Mouse (Mus musculus) heart, adult 11 months (tissue): ENCODE measurements around the gene Teddm2.

Experiments used
- DNase-seq: peaks from one replicate; pipeline ENCODE4 v3.0.0; 2022

Teddm2 gene

GRCm38 (mm10) chr1:153903006-153903405 lies 3.0 kb upstream of the Teddm2 start:
- peak; percentile 88 for DNase-seq

GRCm38 (mm10) chr1:153900860-153901730 lies 1.1 kb upstream of the Teddm2 start:
- DNase-seq: peak; percentile 98

DNA sequence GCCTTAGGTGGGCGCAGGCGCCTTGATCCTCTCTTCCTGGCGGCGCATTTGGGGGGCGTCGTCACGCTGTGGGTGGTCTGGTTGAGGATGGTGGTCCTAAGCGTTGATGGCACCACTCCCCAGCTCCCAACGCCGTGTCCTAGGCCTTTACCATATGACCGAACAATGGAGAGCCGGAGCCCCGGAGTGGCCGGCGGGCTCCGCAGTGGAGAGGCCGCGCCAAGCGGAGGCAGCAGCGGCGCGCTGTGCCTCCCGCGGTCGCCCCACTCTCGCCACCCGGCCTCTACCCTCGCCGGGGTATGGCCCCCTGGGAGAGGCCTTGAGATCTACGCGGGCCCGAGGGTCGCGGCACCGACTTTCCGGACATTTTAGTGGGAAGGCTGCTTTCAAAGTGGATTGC lies 353 bp upstream of the Teddm2 start:
- no peak for DNase-seq

DNA sequence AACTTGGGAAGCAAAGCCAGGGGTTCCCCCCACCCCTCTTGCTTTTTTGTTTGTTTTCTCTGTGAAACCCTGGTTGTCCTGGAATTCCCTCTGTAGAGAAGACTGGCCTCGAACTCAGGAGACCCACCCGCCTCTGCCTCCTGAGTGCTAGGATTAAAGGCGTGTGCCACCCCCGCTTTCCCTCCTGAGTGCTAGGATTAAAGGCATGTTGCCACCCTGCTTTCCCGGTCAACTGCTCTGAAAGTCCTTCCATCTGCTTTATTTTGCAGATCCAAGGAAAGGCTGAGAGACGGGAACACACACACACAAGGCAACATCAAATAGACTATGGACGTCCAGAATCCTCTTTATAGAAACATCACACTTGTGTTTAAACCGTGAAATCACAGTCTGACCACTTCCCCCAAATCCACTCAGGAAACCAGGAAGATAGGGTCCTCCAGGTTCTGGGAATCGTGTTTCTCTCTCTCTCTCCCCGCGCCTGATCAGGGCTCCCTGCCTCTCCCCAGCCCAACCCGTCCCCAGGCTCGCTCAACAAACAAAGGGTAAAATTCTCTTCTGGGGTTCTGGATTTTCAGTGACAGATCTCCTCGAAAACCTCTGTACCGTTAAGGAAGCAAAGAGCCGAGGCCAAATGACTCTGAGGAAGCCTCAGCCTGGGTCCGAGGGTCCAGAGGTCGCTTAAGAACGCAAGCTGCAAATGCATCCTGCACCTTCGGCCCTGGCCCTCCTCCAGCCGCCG lies 868 bp downstream of the Teddm2 start:
- peak; percentile 87 for DNase-seq

DNA sequence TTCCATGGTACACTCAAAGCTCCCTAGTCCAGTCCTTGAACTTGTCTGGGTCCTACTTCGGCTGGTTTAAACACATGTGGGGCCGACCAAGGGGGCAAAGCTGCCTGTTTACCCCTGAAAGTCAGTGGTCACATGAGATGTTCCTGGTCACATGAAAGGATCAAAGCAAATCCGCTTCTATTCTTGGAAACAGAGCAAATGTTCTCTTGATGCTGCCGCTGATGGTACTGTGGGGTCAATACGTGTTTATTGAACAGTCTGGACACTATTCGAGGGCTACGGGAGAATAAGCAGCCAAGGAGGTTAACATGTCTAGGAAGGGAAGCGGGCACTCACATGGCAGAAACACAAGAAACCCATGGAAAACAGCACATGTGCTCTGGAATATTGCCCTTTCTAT lies 2.8 kb downstream of the Teddm2 start:
- peak; percentile 82 for DNase-seq

DNA sequence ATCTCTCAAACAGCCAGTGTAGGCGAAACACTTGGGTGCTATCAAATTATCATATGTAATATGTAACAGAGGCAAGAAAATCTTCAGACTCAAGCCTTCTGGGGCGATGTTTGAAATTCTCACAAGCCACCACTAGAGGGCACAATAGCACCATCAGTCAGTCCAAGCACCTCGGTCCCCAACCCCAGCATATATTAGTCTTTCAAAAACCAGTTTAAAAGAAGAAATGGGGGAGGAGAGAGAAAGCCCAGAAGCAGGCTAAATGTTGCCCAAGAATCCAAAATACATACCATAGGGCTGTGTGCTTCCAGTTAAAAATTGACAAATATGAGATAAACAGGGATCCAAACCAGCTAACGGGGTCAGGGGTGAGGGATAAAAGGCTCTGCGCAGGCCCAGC lies 5.0 kb downstream of the Teddm2 start:
- DNase-seq: peak; percentile 94

- DNase-seq: peak; percentile 92
These were observed 5.7 kb downstream of the Teddm2 start for GRCm38 (mm10) chr1:153894201-153894893.

DNA sequence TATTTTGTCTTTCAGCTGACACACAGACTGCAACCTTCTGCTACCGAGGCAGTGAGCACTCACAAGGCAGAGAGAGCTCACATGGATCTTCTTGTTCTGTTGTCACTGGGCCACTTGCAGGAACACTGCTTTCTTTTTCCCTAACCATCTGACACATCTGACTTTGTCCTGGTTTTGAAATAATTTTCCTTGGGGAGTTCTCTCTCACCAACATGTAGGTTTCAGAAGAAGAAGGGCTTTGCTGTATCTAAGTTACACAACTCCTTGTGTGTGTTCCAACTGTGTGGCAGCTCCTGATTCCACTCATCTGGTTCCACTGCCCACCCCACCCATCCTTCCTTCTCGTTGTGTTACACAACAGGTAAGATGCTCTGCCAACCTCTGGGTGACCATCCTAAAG lies 6.3 kb downstream of the Teddm2 start:
- peak; percentile 91 for DNase-seq

GRCm38 (mm10) chr1:153891442-153891841 lies 8.6 kb downstream of the Teddm2 start, which contains the start of gene Teddm1a:
Teddm1a (plus strand) TSS chr1:153891742.
- DNase-seq: peak; percentile 55

- DNase-seq: peak; percentile 85
These were observed 9.9 kb downstream of the Teddm2 start for GRCm38 (mm10) chr1:153890121-153890520.

- DNase-seq: peak; percentile 40
These were observed 13.9 kb downstream of the Teddm2 start for GRCm38 (mm10) chr1:153886024-153886633.

DNA sequence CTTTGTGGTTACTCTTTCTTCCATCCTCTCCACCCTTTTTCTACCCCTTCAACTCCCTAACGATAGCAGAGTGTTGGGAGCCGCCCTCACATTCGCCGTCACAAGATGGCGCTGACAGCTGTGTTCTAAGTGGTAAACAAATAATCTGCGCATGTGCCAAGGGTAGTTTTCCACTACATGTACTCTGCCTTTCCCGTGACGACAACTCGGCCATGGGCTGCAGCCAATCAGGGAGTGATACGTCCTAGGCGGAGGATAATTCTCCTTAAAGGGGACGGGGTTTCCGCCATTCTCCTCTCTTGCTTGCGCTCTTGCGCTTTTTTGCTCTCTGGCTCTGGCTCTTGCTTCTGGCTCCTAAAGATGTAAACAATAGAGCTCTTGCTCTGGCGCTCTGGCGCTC lies 19.6 kb downstream of the Teddm2 start:
- peak; percentile 94 for DNase-seq

- peak; percentile 39 for DNase-seq
These were observed 26.0 kb downstream of the Teddm2 start, which contains the start of gene Teddm1b for GRCm38 (mm10) chr1:153874045-153874444. Teddm1b (plus strand) TSS chr1:153874345.

DNA sequence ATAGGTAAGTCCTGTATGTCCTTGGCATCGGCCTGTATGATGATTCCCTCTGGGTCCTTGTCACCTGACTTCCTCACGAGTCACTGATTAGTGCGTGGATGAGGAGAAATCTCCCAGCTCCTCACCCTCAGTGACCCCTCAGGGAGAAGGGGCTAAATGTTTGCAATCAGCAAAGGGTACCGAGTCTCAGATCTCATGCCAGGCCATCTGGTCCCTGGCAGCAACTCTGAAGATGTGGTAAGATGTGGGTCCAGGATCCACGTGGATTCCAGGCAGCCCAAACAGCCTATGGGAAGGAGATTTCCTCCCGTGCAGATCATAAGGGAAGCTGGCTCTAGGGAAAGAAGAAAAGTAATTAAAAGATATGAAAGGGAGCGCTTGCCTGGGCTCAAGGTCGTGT lies 44.1 kb downstream of the Teddm2 start:
- peak; percentile 77 for DNase-seq

- peak; percentile 41 for DNase-seq
These were observed 47.3 kb downstream of the Teddm2 start for GRCm38 (mm10) chr1:153852696-153853095.

DNA sequence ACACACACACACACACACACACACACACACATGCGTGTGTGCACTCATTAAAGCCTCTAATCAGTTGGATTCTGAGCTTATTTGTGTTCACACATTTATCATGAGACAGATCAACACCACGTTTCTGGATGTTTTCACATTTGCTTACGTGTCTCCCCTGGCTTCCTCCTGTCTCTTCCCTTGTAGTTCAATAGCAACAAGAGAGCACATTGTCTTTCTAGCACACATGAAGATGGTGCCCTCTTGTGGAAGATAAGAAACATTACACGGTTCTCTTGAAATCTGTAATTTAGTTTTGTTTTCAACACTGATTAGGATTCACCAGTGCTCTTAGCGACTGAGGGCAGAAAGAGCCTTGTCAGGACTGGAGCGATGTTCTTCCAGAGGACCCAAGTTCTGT lies 53.2 kb downstream of the Teddm2 start:
- DNase-seq: peak; percentile 25

DNA sequence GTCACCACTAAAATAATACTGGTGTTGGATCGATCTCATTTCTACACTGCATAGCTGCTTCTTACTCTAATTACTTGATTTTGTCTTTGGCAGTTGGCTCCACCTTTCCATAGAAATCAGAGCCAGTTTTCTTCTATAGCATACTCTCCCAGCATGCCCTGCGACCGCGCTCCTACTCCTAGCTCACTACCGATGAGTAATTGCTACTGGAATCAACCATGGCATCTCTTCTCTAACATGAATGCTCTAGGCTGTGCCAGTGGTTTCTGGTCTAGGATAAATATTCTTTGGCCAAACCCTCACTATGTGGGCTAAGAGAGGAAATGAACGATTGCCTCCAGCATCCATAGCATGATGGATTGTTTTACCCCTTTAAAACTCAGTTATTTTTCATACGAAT lies 53.6 kb downstream of the Teddm2 start:
- DNase-seq: peak; percentile 79

DNA sequence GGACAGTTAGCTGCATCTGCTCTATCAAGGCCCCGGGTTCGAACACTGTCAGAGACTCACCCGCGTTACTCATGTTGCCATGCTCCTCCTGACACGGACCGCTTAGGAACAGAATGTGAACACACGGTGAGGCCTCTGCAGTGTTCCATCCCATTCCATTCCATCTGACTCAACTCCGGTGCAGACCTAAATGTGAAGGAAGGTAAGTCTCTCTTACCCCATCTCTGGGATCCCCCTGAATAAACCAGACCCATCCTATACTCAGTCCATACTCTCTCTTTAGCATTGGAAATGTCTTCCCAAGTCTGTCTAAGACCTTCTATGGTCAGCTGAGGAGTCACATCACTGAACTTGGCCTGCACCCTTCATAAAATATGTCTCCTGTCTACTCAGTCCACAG lies 56.0 kb downstream of the Teddm2 start, which contains the start of gene Rgsl1:
Gene Rgsl1 (minus strand): TSS at position 101 of the 400 bp plus-strand sequence.
- no peak for DNase-seq

DNA sequence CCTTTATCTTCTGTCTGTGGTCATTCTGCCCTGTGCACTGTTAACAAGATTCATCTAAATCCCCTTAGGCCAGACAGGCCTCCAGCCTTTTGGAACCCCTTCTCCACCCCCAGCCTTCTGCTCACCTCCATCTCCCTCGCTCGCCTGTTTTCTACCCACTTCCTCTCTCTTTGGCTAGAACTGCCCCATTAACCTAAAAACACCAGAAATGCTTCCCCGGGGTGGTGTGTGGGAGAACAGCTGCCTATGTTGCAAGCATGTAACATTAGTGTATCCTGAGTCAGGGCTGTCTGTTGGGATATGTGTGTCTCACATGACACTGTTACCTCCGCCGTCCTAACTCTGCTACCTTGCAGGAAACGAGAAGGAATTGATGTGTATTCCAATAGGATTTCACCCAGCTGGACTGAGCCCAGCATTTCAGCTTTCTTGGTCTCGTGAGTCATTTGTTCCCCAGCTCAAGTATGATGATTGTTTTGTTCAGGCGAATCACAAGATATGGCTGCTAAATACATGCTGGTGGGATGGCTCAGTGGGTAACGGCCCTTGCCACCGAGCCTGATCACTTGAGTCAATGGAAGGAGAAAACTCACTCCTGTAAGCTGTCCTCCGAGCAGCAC lies 57.8 kb downstream of the Teddm2 start:
- no peak for DNase-seq

DNA sequence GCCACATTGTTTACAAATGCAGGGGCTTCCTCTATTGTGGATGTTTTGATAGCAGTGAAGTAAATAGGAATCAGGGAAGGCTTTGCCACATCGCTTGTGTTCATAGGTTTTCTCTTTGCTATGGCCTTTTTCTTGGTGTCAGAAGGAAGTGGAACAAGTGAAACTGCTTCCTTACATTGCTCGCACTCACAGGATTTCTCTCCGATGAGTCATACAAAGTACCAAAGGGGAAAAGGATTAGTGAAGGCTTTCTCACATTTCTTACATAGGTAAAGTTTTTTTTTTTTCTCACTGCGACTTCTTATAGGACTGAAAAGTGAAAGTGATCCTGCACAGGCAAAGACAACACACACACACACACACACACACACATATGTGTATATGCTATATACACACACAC lies 64.0 kb downstream of the Teddm2 start:
- DNase-seq: no peak

GRCm38 (mm10) chr1:153830746-153831145 lies 69.3 kb downstream of the Teddm2 start:
- peak; percentile 64 for DNase-seq

- DNase-seq: peak; percentile 49
These were observed 79.8 kb downstream of the Teddm2 start for GRCm38 (mm10) chr1:153820216-153820615.
